Mouse (Mus musculus): ENCODE measurements around the gene Trim30c. TPM values are rescaled to one million over a fixed set of nuclear protein-coding genes. Genes with fewer than 3 reads are reported as not detected.

Trim30c gene
- polyA plus RNA-seq, 2 experiments, result 0.19 to 0.20 TPM

Other genes with a start within 250 kb of the Trim30c start
- gene Olfm5, start 236.0 kb downstream of the Trim30c start, polyA plus RNA-seq (2012; rRNA removed), result not detected in 2 replicates
- not detected in 2 replicates for gene Olfm5, start 236.0 kb downstream of the Trim30c start, polyA plus RNA-seq (2014; fragmentation: Nextera tagmentation; extraction: Ambion mirVana)
- gene Olfr648, start 217.4 kb downstream of the Trim30c start, polyA plus RNA-seq (2012; rRNA removed), result 0.01 and 0.06 TPM in 2 replicates
- 0.04 TPM in 1 of 2 replicates, not detected in the other for gene Olfr648, start 217.4 kb downstream of the Trim30c start, polyA plus RNA-seq (2014; fragmentation: Nextera tagmentation; extraction: Ambion mirVana)
- gene Olfr649, start 204.9 kb downstream of the Trim30c start, polyA plus RNA-seq (2012; rRNA removed), result not detected in 2 replicates
- gene Olfr649, start 204.9 kb downstream of the Trim30c start, polyA plus RNA-seq (2014; fragmentation: Nextera tagmentation; extraction: Ambion mirVana), result not detected in 2 replicates
- gene Trim6, start 182.0 kb downstream of the Trim30c start, polyA plus RNA-seq (2012; rRNA removed), result 0.38 and 0.43 TPM in 2 replicates
- 0.28 and 0.44 TPM in 2 replicates for gene Trim6, start 182.0 kb downstream of the Trim30c start, polyA plus RNA-seq (2014; fragmentation: Nextera tagmentation; extraction: Ambion mirVana)
- 1.1 and 1.4 TPM in 2 replicates for gene Trim34a, start 156.4 kb downstream of the Trim30c start, polyA plus RNA-seq (2012; rRNA removed)
- 1.3 and 1.7 TPM in 2 replicates for gene Trim34a, start 156.4 kb downstream of the Trim30c start, polyA plus RNA-seq (2014; fragmentation: Nextera tagmentation; extraction: Ambion mirVana)
- gene Trim5, start 112.7 kb downstream of the Trim30c start, polyA plus RNA-seq (2012; rRNA removed), result 0.17 and 0.28 TPM in 2 replicates
- 0.22 and 0.23 TPM in 2 replicates for gene Trim5, start 112.7 kb downstream of the Trim30c start, polyA plus RNA-seq (2014; fragmentation: Nextera tagmentation; extraction: Ambion mirVana)
- gene Trim12a, start 85.4 kb downstream of the Trim30c start, polyA plus RNA-seq (2012; rRNA removed), result 2.0 and 2.4 TPM in 2 replicates
- gene Trim12a, start 85.4 kb downstream of the Trim30c start, polyA plus RNA-seq (2014; fragmentation: Nextera tagmentation; extraction: Ambion mirVana), result 2.3 and 2.8 TPM in 2 replicates
- 0.01 and 0.02 TPM in 2 replicates for gene Trim34b, start 71.4 kb downstream of the Trim30c start, polyA plus RNA-seq (2012; rRNA removed)
- gene Trim34b, start 71.4 kb downstream of the Trim30c start, polyA plus RNA-seq (2014; fragmentation: Nextera tagmentation; extraction: Ambion mirVana), result not detected in 2 replicates
- gene Trim12c, start 47.5 kb downstream of the Trim30c start, polyA plus RNA-seq (2012; rRNA removed), result 1.0 and 1.7 TPM in 2 replicates
- 0.52 and 0.61 TPM in 2 replicates for gene Trim12c, start 47.5 kb downstream of the Trim30c start, polyA plus RNA-seq (2014; fragmentation: Nextera tagmentation; extraction: Ambion mirVana)
- gene Trim30b, start 31.0 kb downstream of the Trim30c start, polyA plus RNA-seq (2012; rRNA removed), result 0.10 and 0.19 TPM in 2 replicates
- 0.09 and 0.27 TPM in 2 replicates for gene Trim30b, start 31.0 kb downstream of the Trim30c start, polyA plus RNA-seq (2014; fragmentation: Nextera tagmentation; extraction: Ambion mirVana)
- 1.0 and 1.5 TPM in 2 replicates for gene Trim30a, start 64.4 kb upstream of the Trim30c start, polyA plus RNA-seq (2012; rRNA removed)
- 1.9 and 2.0 TPM in 2 replicates for gene Trim30a, start 64.4 kb upstream of the Trim30c start, polyA plus RNA-seq (2014; fragmentation: Nextera tagmentation; extraction: Ambion mirVana)
- gene Trim30d, start 107.0 kb upstream of the Trim30c start, polyA plus RNA-seq (2012; rRNA removed), result 0.28 and 0.58 TPM in 2 replicates
- 0.48 and 0.53 TPM in 2 replicates for gene Trim30d, start 107.0 kb upstream of the Trim30c start, polyA plus RNA-seq (2014; fragmentation: Nextera tagmentation; extraction: Ambion mirVana)
- gene Olfr651, start 149.3 kb upstream of the Trim30c start, polyA plus RNA-seq (2012; rRNA removed), result not detected in 2 replicates
- gene Olfr651, start 149.3 kb upstream of the Trim30c start, polyA plus RNA-seq (2014; fragmentation: Nextera tagmentation; extraction: Ambion mirVana), result not detected in 2 replicates
- not detected in 2 replicates for gene Olfr652, start 160.1 kb upstream of the Trim30c start, polyA plus RNA-seq (2012; rRNA removed)
- not detected in 2 replicates for gene Olfr652, start 160.1 kb upstream of the Trim30c start, polyA plus RNA-seq (2014; fragmentation: Nextera tagmentation; extraction: Ambion mirVana)
- not detected in 2 replicates for gene Olfr653, start 176.5 kb upstream of the Trim30c start, polyA plus RNA-seq (2012; rRNA removed)
- not detected in 2 replicates for gene Olfr653, start 176.5 kb upstream of the Trim30c start, polyA plus RNA-seq (2014; fragmentation: Nextera tagmentation; extraction: Ambion mirVana)
- gene Olfr654, start 186.2 kb upstream of the Trim30c start, polyA plus RNA-seq (2012; rRNA removed), result not detected in 2 replicates
- gene Olfr654, start 186.2 kb upstream of the Trim30c start, polyA plus RNA-seq (2014; fragmentation: Nextera tagmentation; extraction: Ambion mirVana), result not detected in 2 replicates
- not detected in 2 replicates for gene Olfr655, start 200.9 kb upstream of the Trim30c start, polyA plus RNA-seq (2012; rRNA removed)
- not detected in 2 replicates for gene Olfr655, start 200.9 kb upstream of the Trim30c start, polyA plus RNA-seq (2014; fragmentation: Nextera tagmentation; extraction: Ambion mirVana)
- gene Olfr656, start 213.1 kb upstream of the Trim30c start, polyA plus RNA-seq (2012; rRNA removed), result not detected in 2 replicates
- not detected in 2 replicates for gene Olfr656, start 213.1 kb upstream of the Trim30c start, polyA plus RNA-seq (2014; fragmentation: Nextera tagmentation; extraction: Ambion mirVana)
- not detected in 2 replicates for gene Olfr657, start 224.0 kb upstream of the Trim30c start, polyA plus RNA-seq (2012; rRNA removed)
- not detected in 2 replicates for gene Olfr657, start 224.0 kb upstream of the Trim30c start, polyA plus RNA-seq (2014; fragmentation: Nextera tagmentation; extraction: Ambion mirVana)
- not detected in 2 replicates for gene Olfr658, start 246.5 kb upstream of the Trim30c start, polyA plus RNA-seq (2012; rRNA removed)
- not detected in 2 replicates for gene Olfr658, start 246.5 kb upstream of the Trim30c start, polyA plus RNA-seq (2014; fragmentation: Nextera tagmentation; extraction: Ambion mirVana)

Measured in liver, embryonic 14.5 days (tissue).